Mouse (Mus musculus) stomach, postnatal 0 days (tissue): ENCODE results near the gene Parp11.

ENCODE experiments used
- CTCF ChIP-seq: IDR thresholded peaks from 2 replicates; pipeline ENCODE4 v1.5.1; 2016; ENCODE audit warnings: antibody characterized with exemption, low read depth, mild to moderate bottlenecking, moderate library complexity
- EP300 ChIP-seq: optimal IDR thresholded peaks from 2 replicates; pipeline ENCODE3; 2016; ENCODE audit warnings: antibody characterized with exemption

DNA sequence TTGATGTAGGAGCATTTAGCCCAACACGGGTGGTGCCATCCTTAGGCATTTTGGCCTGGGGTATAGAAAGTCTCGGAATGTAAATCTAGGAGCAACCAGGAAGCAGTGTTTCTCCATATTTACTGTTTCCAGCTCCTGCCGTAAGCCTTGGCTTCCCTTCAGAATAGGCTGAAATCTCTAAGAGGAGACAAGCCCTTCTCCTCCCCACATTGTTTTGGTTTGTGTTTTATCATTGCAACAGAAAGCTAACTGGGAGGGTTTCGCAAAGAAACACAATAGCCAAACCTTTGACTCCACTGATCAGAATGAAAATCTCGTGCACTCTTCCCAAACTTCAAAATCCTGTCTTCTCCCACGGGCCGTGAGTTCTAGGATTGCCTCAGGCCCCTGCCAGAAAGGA lies 15.9 kb upstream of the Parp11 start:
- TF ChIP-seq CTCF (no peak), EP300 (no peak)
